Mouse (Mus musculus): Measurements from ENCODE around the gene Med13l.

Med13l gene

DNA sequence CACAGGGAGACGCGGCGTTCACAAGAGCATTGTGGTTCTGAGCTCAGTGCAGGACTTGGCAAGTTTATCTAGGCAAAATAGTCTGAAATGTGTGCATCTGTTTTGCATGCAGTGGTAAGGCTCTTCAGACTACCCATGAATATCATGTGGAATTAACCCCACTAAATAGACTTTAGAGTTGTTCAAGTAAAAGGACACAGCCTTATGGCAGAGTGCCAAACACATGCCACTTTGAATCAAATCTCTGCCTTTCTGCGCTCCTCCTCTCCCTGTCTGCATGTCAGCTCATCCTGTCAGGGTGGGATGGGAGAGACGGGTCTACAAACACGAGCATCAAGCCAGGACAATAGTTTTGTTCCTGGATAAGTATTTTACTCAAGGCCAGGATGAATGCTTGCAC lies 145.5 kb downstream of the Med13l start:
- DNase-seq: no peak

DNA sequence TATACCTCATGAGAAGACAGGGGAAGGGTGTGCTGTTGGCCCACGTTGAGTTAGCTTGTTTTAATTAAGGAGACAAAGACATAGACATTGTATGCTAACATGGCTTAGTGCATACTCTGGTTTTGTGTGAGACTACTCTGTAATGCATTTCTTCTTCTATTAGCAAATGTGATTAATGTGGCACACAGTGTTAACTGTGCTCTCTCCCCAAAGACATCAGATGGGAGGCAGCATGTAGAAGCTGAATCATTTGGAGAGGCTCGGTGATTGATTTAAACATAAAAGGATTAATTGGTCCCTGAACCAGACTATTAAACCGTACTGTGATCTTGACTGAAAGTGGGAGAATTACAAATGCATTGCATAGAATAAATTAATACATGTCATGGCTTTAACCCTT lies 145.9 kb downstream of the Med13l start:
- no peak for DNase-seq

DNA sequence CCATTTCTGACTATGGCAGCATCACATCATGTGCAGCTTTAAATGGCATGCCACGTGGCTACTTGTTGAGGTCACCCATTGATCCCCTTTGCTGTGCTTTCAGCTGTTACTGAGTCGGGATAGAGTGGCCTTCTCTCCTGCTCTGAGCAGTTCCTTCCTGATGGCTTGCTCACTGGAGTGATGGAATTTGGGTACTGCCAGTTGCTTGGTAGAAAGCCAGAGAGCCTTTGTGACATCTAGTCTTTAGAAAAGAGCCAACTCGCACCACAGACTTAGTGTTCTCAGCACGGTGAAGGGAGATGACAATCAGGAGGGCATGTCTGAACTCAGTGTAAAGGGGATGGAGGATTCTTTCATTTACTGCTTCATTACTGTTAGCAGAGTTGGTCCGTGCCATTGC lies 147.0 kb downstream of the Med13l start:
- no peak for DNase-seq

GRCm38 (mm10) chr5:118708215-118708949 lies 147.9 kb downstream of the Med13l start:
- peak; percentile 60 to 82 for DNase-seq

- DNase-seq: peak; percentile 20 to 22
Observed at GRCm38 (mm10) chr5:118709847-118710251, 149.4 kb downstream of the Med13l start.

DNA sequence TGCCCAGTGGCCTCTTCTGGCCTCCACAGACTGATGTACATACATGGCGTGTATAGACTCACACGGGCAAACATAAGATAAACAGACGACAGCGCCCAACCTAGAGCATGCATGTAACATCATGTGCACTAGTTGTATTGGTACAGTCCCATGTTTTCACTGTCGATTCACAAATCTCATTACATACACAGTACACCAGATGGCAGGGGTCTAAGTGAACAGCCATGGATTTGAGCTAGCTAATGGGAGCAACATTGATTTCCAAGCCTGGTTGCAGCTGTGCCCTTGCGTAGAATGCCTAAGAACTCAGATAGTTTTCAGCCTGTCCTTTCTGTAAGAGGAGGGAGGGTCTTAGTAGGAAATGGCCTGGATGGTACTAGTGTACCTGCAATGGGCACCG lies 155.0 kb downstream of the Med13l start:
- no peak for DNase-seq

DNA sequence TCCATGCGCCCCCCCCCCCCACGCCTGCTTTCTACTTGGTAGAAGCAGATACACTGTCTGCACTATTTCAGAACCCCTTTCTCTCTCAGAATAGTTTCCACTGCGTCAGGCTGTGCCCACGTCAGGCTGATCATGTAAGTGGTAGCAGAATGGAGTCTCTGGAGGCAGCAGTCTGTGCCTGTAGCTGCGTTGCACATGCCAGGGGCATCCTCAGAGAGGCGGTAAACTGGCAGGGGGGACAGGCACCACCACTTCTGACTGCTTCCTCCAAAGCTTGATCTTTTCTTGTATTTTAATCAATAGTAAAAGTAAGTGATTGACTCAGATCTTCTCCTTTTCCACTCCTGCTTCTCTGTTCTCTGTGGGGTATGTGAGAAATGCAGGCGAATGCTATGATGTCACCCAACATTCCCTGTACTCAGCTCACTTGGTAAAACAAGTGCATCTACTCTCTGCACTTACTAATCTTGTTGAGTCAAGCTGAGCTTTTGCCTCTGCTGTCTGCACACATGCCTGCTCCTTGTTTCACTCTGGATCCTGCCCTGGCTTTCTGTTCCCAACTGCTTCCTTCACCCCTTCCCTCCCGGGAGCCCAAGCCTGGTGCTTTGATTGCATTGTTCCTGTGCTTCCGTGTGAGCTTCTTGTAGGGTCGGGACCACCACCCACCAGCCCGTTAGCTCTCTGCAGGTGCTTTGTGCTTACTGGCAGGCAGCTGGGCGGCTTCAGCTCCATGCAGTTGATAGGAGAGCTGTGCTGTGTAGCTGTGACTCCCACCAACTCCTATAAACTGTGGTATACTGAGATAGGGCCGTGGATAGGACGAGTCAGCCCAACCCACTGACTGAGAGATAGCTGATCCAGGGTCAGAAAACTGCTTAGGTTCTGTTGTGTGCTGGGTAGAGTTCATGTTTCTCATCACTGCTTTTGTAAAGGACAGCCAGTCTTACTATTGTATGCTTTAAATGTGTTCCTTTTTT lies 156.1 kb downstream of the Med13l start:
- DNase-seq: no peak

DNA sequence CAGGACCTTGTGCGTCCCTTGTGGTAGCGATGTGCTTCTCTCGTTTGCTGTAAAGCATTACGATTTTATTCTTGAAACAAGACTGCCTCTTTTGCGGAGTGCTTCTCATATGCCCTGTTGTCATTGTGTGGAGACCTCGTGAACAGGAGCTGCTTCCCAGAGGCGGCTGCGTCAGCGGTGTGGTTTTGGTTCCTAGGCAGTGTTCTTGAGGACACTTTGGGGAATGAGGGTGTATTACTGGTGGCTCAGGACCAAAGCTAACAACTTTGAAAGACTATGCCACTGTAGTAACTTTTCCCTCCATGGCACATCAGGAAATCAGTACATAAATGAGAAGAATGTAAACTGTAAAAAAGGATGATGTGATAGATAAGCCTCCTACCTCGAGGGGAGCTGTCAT lies 157.0 kb downstream of the Med13l start:
- DNase-seq: no peak

DNA sequence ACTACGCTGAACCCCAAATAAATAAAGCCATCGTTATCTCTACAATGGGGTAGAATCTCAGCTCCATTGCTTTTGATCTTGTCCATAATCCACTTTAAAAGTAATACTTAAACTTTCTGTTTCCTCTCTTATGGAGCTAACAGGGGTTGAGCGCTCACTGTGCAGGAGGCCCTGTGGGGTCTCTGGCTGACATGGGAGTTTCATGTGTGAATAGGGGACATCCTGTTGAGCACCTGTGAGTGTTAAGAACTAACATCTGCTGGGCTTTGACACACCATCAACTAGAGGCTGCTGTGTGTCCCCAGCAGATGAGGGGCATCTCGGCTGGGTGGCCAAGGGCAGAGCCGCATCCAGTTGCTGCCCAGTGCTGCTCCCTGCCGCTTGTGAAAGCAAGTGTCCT lies 157.6 kb downstream of the Med13l start:
- DNase-seq: no peak

GRCm38 (mm10) chr5:118721416-118721815 lies 160.9 kb downstream of the Med13l start:
- DNase-seq: no peak

- no peak for DNase-seq
Observed at GRCm38 (mm10) chr5:118721848-118722247, 161.4 kb downstream of the Med13l start.

DNA sequence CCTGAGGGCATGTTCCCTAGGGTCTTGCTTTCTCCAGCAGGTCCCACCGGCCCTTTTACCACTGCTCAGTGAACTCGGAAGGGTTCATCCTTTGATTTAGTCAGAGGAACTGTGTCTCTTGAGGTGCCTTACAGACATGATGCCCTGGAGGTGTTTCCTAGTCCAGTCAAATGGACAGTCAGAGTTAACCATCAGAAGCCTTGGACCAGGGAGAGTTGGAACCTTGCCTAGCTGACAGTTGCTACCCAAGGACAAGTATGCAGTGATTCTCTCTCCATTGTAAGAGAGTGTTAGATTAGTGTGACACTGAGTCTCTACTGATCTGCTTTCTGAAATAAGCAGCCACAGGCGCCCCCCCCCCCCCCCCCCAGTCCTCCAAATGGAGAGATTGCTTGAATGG lies 162.0 kb downstream of the Med13l start:
- DNase-seq: no peak

DNA sequence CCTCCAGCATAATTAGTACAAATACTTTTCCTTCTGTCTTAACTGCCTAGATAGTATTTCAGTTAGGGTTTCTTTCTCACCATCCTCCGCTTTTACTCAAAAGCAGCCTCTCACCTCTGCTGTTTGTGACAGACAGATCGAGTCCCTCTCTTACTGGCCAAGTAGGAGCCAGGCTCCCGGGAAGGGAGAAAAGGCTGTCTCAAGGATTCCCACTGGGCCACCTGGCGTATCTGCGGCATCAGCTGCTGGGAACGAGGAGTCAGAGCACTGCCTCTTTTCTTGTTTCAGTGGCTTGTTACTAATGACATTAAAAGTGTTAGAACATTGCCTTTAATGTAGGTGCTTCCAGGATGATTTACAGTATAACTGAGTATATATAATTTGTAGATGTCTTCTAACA lies 164.9 kb downstream of the Med13l start:
- DNase-seq: no peak

- DNase-seq: no peak
Observed at GRCm38 (mm10) chr5:118725886-118726505, 165.5 kb downstream of the Med13l start.

- no peak for DNase-seq
Observed at GRCm38 (mm10) chr5:118727336-118727735, 166.9 kb downstream of the Med13l start.

DNA sequence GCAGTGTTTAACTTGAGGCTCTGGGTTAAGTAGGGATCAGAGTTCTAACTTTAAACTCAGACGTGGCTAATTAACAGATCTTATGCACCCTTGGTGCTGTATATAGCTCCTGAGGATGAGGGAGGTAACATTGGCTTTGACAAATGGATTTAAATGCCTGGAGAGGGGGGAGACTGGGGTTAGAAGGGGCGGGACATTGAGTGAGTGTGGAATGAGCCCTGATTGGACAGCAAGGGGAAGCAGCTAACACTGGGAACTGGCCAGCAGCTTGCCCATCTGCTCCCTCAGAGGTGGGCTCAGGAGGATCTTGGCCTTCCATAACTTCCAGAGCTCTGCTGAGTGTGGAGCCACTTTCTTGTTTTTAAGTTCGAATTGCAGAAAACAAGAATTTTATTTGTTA lies 171.7 kb downstream of the Med13l start:
- no peak for DNase-seq

DNA sequence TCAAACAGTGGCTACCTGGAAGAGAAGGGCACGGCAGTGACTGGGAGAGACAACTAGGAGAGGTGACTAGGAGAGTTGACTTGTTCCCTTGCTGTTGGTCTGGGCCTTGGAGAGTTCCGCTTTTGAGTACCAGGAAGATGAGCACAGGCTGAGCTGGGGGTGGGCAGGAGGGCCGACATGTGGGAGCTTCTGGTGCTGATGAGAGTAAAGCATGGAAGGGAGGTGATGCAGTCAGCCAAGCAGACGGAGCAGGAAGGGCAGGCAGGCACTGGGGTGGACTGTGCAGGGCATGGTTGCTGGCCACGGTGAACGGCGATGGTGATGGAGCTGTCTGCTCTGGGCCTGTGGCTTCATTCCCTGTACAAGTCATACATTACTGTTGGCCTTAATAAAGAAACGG lies 172.2 kb downstream of the Med13l start:
- DNase-seq: no peak

- no peak for DNase-seq
Observed at GRCm38 (mm10) chr5:118733566-118733965, 173.1 kb downstream of the Med13l start.

DNA sequence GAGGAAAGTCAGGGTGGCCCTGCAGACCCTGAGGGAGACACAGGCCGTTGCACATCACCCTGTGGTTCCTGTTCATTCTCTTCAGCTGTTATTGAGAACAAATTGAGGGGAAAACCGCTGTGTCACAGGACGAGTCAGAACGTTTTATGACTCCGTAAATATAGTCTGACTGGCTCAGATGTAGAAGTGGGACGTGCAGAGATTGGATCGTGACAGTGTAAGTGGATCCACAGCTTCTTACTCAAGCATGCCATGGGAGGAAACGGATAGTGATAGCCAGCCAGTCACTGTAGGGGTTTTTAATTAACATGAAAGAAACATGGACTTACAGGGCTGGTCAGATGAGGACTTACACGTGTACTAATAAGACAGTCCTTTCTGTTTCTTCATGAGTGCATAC lies 174.0 kb downstream of the Med13l start:
- no peak for DNase-seq

GRCm38 (mm10) chr5:118735738-118736137 lies 175.3 kb downstream of the Med13l start:
- no peak for DNase-seq

- DNase-seq: peak in 1 of 2 experiments; percentile 62
Observed at GRCm38 (mm10) chr5:118737548-118737947, 177.1 kb downstream of the Med13l start.

GRCm38 (mm10) chr5:118743067-118743466 lies 182.6 kb downstream of the Med13l start:
- DNase-seq: no peak

- no peak for DNase-seq
Observed at GRCm38 (mm10) chr5:118747026-118747425, 186.5 kb downstream of the Med13l start.

Data from spleen, adult 18-20 months (tissue).